Mouse (Mus musculus): ENCODE data around the gene Fam43a. TPM values are rescaled to one million over a fixed set of nuclear protein-coding genes. Genes with fewer than 3 reads are reported as not detected.

The Fam43a gene
- 15.8 and 18.6 TPM in 2 replicates for polyA plus RNA-seq (2015; fragmentation: Nextera tagmentation; extraction: Ambion mirVana)

DNA sequence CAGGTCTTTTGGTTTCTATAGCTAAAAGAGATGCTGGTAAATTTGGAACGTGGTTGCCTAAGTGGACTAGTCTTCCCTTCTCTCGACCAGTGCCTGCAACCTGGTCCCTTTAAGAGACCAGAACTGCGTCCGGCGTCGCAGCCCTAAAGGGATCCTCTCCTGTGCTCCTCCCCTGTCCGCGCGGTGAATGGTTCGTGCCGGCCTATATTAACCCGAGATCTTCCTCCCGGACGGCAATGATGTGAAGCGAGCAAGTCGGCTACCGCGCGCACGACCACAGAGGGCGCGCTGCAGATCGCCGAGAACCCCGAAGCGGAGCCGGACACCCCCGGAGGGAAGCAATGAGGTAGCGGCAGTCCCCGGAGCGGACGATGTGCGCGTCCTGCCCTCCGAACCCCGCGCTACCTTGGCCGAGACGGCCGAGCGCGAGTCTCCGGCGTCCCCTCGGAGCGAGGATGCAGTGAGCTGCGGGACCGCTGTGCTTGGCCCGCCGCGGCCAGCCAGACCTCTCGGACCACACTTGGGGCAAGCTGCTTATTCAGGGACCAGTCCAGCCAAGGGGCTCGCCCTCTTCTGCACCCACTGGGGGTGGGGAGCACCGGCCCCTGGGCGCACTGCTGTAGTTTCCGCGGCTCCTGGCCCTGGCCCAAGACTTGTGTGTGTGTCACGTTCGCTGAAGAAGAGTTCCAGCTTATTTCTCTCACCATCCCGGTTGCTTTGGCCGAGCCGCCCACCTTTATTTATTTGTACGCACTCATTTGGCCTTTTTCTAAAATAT lies at the start of gene Fam43a:
Fam43a (plus strand) TSS at position 233 of the 778 bp plus-strand sequence.

DNA sequence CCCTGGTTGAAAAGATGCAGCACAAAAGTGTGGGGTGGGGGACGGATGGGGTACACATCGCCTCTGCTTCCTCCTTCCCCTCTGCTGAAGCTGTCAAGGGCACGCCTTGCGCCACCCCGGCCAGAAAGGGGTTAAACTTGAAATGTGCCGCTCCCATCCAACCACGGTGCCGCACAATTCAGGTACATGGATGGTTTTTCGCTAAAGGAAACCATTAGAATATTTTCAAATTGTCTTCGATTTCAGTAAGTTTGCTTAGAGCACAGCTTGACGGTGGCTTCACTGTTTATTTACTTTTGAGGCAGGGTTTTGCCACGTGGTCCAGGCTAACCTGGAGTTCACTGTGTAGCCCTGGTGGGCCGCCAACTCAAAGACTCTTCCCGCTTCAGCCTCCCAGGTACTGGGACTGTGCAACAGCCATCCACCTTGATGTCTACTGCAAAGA lies 48.8 kb upstream of the Fam43a start, which contains the start of gene Tmem44:
Tmem44 (minus strand) TSS at position 95 of the 445 bp plus-strand sequence.

DNA sequence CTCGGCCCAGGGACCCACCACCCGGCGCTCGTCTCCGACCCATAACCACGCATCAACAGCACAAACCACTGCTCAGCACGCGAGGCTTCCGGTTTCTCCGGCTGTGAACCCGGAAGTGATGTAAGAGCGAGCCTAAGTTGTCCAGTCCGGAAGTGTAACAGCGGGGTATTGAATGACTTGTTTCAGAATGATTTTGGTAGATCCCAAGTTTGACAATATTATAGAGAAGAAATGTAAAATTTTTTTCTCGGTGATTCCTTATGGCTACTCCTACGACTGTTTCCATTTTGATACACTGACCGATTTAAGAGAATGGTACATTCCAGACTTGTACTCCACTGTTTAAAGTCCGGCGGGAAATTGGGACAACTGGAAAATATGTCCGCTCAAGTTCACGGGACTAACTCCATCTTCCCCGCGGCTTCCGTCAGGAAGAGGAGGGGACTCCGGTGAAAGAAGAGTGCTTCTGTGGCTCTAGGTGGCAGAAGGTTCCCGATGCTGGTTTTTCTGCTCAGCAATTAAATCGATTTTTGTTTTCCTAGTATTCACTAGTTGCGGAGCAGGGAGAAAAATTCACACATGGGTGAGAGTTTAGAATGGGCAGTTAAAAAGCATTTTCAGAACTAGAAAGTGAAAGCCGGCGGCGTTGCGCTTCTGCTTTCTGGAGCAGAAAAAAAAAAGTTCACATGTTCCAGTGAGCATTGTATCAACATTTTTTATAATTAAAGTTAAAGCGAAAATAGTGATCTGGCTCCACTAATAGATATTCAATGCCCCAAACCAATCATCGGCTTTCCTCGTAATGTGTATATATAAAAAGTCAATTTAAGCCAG lies 11.8 kb upstream of the Fam43a start, which contains the start of gene Lsg1:
Lsg1 (minus strand) TSS at position 99 of the 834 bp plus-strand sequence.

Other genes with a start within 250 kb of the Fam43a start
- 7.4 and 10.2 TPM in 2 replicates for gene Atp13a3, start 193.7 kb upstream of the Fam43a start, polyA plus RNA-seq (2015; fragmentation: Nextera tagmentation; extraction: Ambion mirVana)
- gene Tmem44, start 48.9 kb upstream of the Fam43a start, polyA plus RNA-seq (2015; fragmentation: Nextera tagmentation; extraction: Ambion mirVana): 39.0 and 48.4 TPM in 2 replicates
- gene Lsg1, start 12.1 kb upstream of the Fam43a start, polyA plus RNA-seq (2015; fragmentation: Nextera tagmentation; extraction: Ambion mirVana): 33.4 and 36.0 TPM in 2 replicates